Mouse (Mus musculus) subcutaneous adipose tissue, adult 2 months (tissue): ENCODE measurements around the gene Krt88. TPM values are rescaled to one million over a fixed set of nuclear protein-coding genes. Genes with fewer than 3 reads are reported as not detected.

ENCODE experiments used
- polyA plus RNA-seq: library from polyadenylated mRNA; depleted of rRNA; stranded (reverse); fragments of >200 nt; gene quantifications from 2 replicates; pipeline ENCODE4 v1.2.3, GENCODE M21; 2012; ENCODE audit warnings: low replicate concordance; rRNA removed

The Krt88 gene
- not detected in 2 replicates for polyA plus RNA-seq

GRCm38 (mm10) chr15:101447444-101447843 is at the start of gene Krt88:
TSS of gene Krt88 (plus strand) at chr15:101447744.

GRCm38 (mm10) chr15:101410775-101411174 is 36.8 kb upstream of the Krt88 start, which contains the start of gene Krt7:
TSS of gene Krt7 (plus strand) at chr15:101411043.

GRCm38 (mm10) chr15:101438555-101438954 is 9.0 kb upstream of the Krt88 start, which contains the start of gene Krt87:
TSS of gene Krt87 (minus strand) at chr15:101438804.

GRCm38 (mm10) chr15:101463651-101464050 is 16.1 kb downstream of the Krt88 start, which contains the start of gene Krt81:
TSS of gene Krt81 (minus strand) at chr15:101463751.

GRCm38 (mm10) chr15:101472952-101473528 is 25.5 kb downstream of the Krt88 start, which contains the start of gene Krt86:
TSS of gene Krt86 (plus strand) at chr15:101473478.

GRCm38 (mm10) chr15:101491431-101491830 is 43.9 kb downstream of the Krt88 start, which contains the start of gene Krt83:
TSS of gene Krt83 (minus strand) at chr15:101491512.

Other genes with a start within 250 kb of the Krt88 start
- gene Grasp, start 223.6 kb upstream of the Krt88 start, polyA plus RNA-seq: 12.0 and 25.9 TPM in 2 replicates
- gene Nr4a1, start 193.5 kb upstream of the Krt88 start, polyA plus RNA-seq: 7.7 and 12.7 TPM in 2 replicates
- 35.4 and 37.5 TPM in 2 replicates for gene Atg101, start 163.5 kb upstream of the Krt88 start, polyA plus RNA-seq
- 3.4 and 39.0 TPM in 2 replicates for gene 6030408B16Rik, start 154.5 kb upstream of the Krt88 start, polyA plus RNA-seq
- gene Krt80, start 77.6 kb upstream of the Krt88 start, polyA plus RNA-seq: 5.4 and 9.7 TPM in 2 replicates
- 2.1 and 35.5 TPM in 2 replicates for gene Krt7, start 36.7 kb upstream of the Krt88 start, polyA plus RNA-seq
- gene Krt87, start 8.9 kb upstream of the Krt88 start, polyA plus RNA-seq: 0.67 TPM in 1 of 2 replicates, not detected in the other
- 0.35 TPM in 1 of 2 replicates, not detected in the other for gene Krt81, start 16.0 kb downstream of the Krt88 start, polyA plus RNA-seq
- gene Krt86, start 25.7 kb downstream of the Krt88 start, polyA plus RNA-seq: not detected in 2 replicates
- 19.3 TPM in 1 of 2 replicates, not detected in the other for gene Krt83, start 43.8 kb downstream of the Krt88 start, polyA plus RNA-seq
- 3.8 TPM in 1 of 2 replicates, not detected in the other for gene Gm49425, start 69.5 kb downstream of the Krt88 start, polyA plus RNA-seq
- gene Krt84, start 85.1 kb downstream of the Krt88 start, polyA plus RNA-seq: not detected in 2 replicates
- not detected in 2 replicates for gene Krt82, start 102.9 kb downstream of the Krt88 start, polyA plus RNA-seq
- 0.84 TPM in 1 of 2 replicates, not detected in the other for gene Krt90, start 115.2 kb downstream of the Krt88 start, polyA plus RNA-seq
- not detected in 2 replicates for gene Krt75, start 126.2 kb downstream of the Krt88 start, polyA plus RNA-seq
- not detected in 2 replicates for gene Gm5414, start 180.4 kb downstream of the Krt88 start, polyA plus RNA-seq
- not detected in 2 replicates for gene Gm5478, start 199.6 kb downstream of the Krt88 start, polyA plus RNA-seq
- not detected in 2 replicates for gene Krt6b, start 232.5 kb downstream of the Krt88 start, polyA plus RNA-seq
- not detected in 2 replicates for gene Krt6a, start 246.6 kb downstream of the Krt88 start, polyA plus RNA-seq